Mouse (Mus musculus) brain, adult 10 weeks (tissue): ENCODE results near the gene Tcn2. TPM values are rescaled to one million over a fixed set of nuclear protein-coding genes. Genes with fewer than 3 reads are reported as not detected.

Source experiments
- polyA plus RNA-seq: library from polyadenylated mRNA; stranded (reverse); fragments of 350-450 nt; fragmentation: Illumina TruSeq; extraction: RNeasy Lipid Tissue Mini Kit (QIAGEN cat#74804); gene quantifications from one replicate; pipeline ENCODE4 v1.2.3, GENCODE M21; 2015; ENCODE audit warnings: low read depth, low replicate concordance

The Tcn2 gene
- polyA plus RNA-seq: 23.1 TPM

GRCm38 (mm10) chr11:3931511-3932211 lies at the start of gene Tcn2:
Tcn2 (minus strand) TSS chr11:3932159.

GRCm38 (mm10) chr11:3976678-3977077 lies 44.7 kb upstream of the Tcn2 start, which contains the start of gene 4930556J24Rik:
4930556J24Rik (minus strand) TSS chr11:3976778.

GRCm38 (mm10) chr11:3963610-3964415 lies 31.9 kb upstream of the Tcn2 start, which contains the start of gene Pes1:
Pes1 (plus strand) TSS chr11:3963975.

GRCm38 (mm10) chr11:3914109-3914840 lies 17.7 kb downstream of the Tcn2 start, which contains the start of gene Slc35e4:
Slc35e4 (minus strand) TSS chr11:3914664.

GRCm38 (mm10) chr11:3894406-3895281 lies 37.3 kb downstream of the Tcn2 start, which contains the start of the genes 4921536K21Rik and Dusp18:
4921536K21Rik (minus strand) TSS chr11:3895098.
Dusp18 (plus strand) TSS chr11:3895240.

Other genes with a start within 250 kb of the Tcn2 start
- gene Osbp2, start 68.3 kb downstream of the Tcn2 start, polyA plus RNA-seq: 82.7 TPM
- 0.61 TPM for gene 4921536K21Rik, start 37.1 kb downstream of the Tcn2 start, polyA plus RNA-seq
- 13.6 TPM for gene Dusp18, start 36.9 kb downstream of the Tcn2 start, polyA plus RNA-seq
- gene Slc35e4, start 17.5 kb downstream of the Tcn2 start, polyA plus RNA-seq: 16.5 TPM
- 37.4 TPM for gene Pes1, start 31.8 kb upstream of the Tcn2 start, polyA plus RNA-seq
- gene 4930556J24Rik, start 44.6 kb upstream of the Tcn2 start, polyA plus RNA-seq: not detected
- 15.2 TPM for gene Gal3st1, start 51.5 kb upstream of the Tcn2 start, polyA plus RNA-seq
- 1.8 TPM for gene Sec14l4, start 99.3 kb upstream of the Tcn2 start, polyA plus RNA-seq
- gene Sec14l3, start 132.7 kb upstream of the Tcn2 start, polyA plus RNA-seq: 0.80 TPM
- gene Mtfp1, start 163.3 kb upstream of the Tcn2 start, polyA plus RNA-seq: 122 TPM
- 44.6 TPM for gene Sec14l2, start 191.3 kb upstream of the Tcn2 start, polyA plus RNA-seq
- 32.2 TPM for gene Rnf215, start 203.0 kb upstream of the Tcn2 start, polyA plus RNA-seq
- gene Ccdc157, start 228.1 kb upstream of the Tcn2 start, polyA plus RNA-seq: 15.1 TPM
- gene Sf3a1, start 228.2 kb upstream of the Tcn2 start, polyA plus RNA-seq: 38.7 TPM